Mouse (Mus musculus): ENCODE data around the gene Nr1i3. TPM values are rescaled to one million over a fixed set of nuclear protein-coding genes. Genes with fewer than 3 reads are reported as not detected.

The Nr1i3 gene
- total RNA-seq, 2 experiments from 2014 or later: not detected

DNA sequence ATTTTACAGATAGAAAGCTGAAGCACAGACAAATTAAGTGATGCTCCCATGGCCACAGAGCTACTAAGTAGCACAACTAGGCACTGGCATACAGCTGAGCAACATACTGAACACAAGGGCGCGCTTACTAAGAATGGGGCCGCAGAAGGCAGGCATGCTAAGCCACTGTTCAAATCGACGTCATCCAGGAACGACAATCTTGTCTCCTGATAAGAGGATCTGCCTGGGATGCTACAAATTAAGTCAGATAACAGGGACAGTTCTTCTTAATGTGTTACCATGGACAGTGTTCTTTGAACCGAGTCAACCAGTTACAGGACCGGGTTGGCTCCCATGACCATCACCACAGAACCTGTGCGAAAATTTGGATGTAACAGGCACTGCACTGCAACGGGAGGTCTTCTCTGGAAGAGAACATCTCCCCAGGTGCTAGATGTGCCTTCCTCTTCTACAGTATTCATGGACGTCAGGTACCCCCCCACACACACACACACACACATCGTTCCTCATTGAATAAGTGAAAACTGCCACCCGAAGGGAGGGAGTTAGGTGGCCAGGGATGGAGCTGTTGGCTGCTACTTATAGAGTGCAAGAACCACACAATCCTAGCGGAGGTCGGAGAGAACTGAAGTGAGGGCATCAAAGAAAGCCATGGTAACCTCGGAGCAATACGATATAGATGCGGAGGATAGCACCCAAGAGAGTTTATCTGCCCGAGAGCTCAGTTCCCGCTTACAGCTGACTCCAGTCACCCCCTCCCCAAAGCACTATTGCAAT lies 18.5 kb upstream of the Nr1i3 start:
- DNase-seq: no peak

DNA sequence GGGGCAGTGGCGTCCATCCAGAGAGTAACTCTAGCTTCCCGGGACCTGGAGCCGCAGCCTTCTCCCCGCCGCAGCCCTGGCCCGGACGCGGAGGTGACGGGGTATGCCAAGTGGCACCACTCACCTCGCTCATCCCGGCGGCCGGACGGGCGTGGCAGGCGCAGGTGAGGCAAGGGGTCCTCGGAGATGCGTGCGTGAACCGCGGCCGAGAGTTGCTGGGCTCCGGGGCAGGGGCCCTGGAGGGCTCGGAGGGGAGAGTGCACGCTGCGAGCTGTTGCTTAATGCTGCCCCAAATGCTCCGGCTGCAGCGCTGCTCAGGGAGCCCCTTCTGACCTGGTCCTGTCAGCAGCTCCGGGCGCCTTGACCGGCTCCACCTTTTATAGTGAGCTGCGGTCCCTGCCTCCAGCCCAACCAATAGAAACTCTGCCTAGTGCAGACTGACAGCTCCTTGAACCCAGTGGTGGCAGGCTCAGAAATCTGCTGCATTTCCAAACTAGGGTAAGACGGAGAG lies 17.8 kb upstream of the Nr1i3 start, which contains the start of gene Pcp4l1:
Gene Pcp4l1, minus strand, starts transcription at position 382 of the 511 bp plus-strand sequence.
- peak; percentile 41 for DNase-seq

- no peak for DNase-seq
These were observed 14.2 kb upstream of the Nr1i3 start for GRCm38 (mm10) chr1:171199532-171199931.

- no peak for DNase-seq
These were observed 13.0 kb upstream of the Nr1i3 start for GRCm38 (mm10) chr1:171200769-171201168.

DNA sequence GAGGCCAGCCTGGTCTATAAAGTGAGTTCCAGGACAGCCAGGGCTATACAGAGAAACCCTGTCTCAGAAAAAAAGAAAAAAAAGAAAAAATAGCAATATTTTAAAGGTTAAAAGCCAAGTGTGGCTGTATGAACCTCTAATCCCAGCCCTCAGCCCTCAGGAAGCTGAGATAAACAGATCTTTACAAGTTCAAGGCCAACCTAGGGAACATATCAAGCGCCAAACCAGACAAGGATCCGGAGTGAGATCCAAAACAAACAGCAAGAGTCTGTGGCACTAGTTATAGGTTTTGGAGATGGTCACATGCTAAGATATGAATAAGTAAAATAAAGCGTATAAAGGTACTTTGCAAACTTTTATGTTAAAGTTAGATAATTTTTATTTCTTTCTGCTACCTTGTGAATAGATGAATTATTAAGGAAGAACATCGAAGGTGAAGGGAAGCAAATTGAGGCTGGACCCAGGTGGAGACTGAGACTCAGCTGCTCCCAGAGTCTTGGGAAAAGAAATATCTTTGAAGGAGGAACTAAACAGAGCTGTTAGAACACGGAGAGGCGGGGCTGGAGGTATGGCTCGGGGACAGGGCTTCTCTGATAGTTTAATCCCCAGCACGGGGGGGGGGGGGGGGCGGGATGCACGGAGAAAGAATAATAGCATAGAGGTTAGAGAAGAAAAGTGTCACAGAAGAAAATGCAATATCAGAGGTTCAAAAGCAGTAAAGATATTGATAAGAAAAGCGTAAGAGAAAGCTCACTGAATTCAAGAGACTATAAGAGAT lies 10.1 kb upstream of the Nr1i3 start:
- DNase-seq: no peak

GRCm38 (mm10) chr1:171204249-171204644 lies 9.5 kb upstream of the Nr1i3 start:
- DNase-seq: no peak

- no peak for DNase-seq
These were observed 7.9 kb upstream of the Nr1i3 start for GRCm38 (mm10) chr1:171205704-171206493.

DNA sequence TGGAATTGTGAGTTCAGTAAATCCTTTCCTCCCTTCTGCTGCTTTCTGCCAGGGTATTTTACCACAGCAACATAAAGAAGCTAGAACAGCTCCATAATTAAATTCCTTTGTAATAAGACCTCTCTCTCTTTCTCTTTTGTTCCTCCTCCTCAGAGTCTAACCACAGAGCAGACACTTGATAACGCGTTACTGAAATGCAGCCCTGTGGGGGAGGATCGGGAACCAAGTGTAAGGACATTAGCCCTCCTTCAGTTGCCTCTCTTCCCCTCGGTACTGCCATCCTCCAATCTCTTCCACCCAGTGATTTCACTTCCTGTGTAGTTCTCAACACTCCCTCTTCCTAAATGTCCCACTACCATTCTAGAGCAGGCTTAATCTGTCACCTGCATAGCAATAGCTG lies 4.4 kb upstream of the Nr1i3 start:
- no peak for DNase-seq

DNA sequence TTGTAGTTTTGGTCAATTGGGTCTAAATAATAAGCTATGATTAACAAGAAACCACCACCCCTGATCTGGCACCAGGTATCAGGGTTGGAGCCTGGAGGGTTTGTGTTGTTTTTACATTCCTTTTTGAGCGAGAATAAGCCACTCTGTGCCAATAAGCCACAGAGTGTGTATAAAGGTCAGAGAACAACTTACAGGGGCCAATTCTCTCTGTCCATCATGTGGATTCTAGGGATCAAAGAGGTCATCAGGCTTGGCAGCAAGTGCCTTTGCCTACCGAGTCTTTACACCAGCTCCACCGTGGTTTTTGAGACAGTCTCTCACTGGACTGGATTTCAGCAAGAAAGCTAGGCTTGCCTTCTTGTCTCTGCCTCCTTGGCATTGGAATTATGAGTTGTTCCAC lies 916 bp upstream of the Nr1i3 start:
- DNase-seq: no peak

DNA sequence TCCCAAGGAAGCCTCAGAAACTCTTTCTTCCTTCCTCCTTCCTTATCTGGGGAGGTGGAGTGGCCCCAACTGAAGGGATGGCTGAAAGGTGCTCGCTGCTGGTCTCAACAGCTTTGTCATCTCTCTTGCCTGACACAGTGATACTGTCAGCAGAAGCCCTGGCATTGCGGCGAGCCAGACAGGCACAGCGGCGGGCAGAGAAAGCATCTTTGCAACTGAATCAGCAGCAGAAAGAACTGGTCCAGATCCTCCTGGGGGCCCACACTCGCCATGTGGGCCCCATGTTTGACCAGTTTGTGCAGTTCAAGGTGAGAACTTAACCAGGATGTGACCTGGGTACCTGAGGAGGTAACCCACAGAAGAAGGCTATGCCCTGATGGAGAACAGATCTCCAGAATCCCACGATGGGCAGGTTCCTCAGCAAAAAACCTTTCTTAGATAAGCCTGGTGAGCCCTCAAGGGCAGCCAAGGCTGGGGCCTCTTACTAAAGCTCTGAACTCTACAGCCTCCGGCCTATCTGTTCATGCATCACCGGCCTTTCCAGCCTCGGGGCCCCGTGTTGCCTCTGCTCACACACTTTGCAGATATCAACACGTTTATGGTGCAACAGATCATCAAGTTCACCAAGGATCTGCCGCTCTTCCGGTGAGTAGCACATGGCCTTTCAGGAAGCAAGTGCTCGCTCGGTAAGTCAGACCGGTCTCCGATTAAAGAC lies 2.6 kb downstream of the Nr1i3 start:
- DNase-seq: no peak

DNA sequence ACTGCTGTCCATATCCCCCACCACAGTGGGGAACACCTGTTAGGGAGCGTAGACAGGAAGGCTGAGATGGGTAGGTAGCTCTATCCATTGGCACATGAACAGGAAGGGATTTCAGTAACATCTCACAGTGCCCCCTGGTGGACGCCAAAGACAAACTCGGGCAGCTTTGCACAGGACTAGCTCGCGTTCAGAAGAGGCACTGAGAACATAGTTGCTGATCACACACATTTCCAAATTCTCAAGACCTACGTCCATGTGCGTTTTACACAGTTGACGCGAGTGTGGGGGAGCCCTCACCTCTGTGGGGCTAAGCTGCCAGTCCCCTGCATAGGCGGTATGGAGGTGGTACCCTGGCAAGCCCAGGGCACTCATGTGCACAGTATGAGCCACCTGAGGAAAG lies 7.1 kb downstream of the Nr1i3 start:
- DNase-seq: peak; percentile 89

DNA sequence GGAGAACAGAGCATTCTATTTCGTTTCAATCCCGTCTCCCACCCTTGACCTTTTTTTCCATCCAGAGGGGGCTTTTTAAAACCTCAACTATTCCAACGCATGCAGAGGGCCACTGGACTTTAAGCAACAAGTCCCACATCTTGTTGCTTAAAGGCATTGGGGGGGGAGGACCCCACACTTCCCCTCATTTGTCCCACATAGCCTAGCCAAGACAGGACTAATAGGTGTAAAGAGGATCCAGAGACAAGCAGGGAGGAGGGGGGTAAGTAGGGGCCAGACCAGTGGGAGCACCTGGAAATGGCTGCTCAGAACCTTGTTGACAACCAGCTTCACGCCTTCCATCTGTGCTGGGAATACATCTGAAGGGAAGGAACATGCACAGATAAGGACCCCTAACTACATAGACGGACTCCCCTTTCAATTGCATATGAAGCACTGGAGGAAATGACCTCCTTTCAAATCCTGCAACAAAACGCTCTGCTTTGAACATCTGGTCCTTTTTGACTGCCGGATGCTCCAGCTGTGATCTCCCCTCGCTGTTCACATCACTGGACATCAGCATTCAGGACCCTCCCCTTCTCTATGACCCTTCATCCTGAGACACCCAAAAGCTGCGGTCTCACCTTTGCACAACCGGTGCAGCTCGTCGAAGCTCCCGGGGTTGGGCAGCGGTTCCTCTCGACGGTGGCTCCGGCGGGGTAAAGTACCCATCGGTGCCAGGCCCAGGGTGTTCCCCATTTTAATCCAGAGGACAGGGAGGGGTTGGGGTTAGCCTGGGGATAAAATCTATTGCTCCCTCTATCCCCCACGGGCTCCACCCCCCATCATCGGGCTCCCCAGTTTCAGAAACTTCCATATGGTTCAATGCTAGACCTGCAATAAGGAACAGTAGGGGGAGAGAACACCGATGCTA lies 7.8 kb downstream of the Nr1i3 start:
- DNase-seq: peak; percentile 19

GRCm38 (mm10) chr1:171222238-171223155 lies 8.7 kb downstream of the Nr1i3 start, which contains the start of gene Tomm40l:
Gene Tomm40l, minus strand, starts transcription at chr1:171222514.
- DNase-seq: peak; percentile 73

GRCm38 (mm10) chr1:171223168-171223567 lies 9.4 kb downstream of the Nr1i3 start:
- no peak for DNase-seq

DNA sequence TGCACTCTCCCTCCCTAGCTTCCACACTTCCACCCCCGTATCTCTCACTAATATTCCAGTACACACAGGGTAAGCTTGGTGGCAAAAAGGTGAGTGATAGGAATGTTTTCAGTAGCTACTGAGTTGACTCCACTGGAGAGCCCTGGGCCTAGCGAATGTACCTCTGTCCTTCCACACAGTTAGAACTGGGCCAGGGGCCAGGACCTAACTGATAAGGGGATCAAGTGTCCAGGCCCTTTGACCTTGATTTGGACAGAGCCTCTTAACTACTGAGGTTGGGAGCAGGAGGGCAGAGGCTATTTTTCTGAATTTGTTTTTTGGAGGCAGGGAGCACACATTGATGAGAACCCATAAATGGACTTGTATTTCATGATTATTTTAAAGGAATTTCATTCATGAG lies 10.0 kb downstream of the Nr1i3 start:
- no peak for DNase-seq

- no peak for DNase-seq
These were observed 11.1 kb downstream of the Nr1i3 start, which contains the start of gene Apoa2 for GRCm38 (mm10) chr1:171224857-171225256. Gene Apoa2, plus strand, starts transcription at chr1:171225054.

- DNase-seq: no peak
These were observed 13.0 kb downstream of the Nr1i3 start for GRCm38 (mm10) chr1:171226780-171227179.

- DNase-seq: no peak
These were observed 14.1 kb downstream of the Nr1i3 start for GRCm38 (mm10) chr1:171227879-171228278.

GRCm38 (mm10) chr1:171229750-171230149 lies 16.0 kb downstream of the Nr1i3 start:
- DNase-seq: no peak
